Mouse (Mus musculus): ENCODE measurements around the gene Snx8. TPM values are rescaled to one million over a fixed set of nuclear protein-coding genes. Genes with fewer than 3 reads are reported as not detected.

Snx8 gene
- polyA plus RNA-seq, 1 experiment from 2014 or later = 10.7 TPM

DNA sequence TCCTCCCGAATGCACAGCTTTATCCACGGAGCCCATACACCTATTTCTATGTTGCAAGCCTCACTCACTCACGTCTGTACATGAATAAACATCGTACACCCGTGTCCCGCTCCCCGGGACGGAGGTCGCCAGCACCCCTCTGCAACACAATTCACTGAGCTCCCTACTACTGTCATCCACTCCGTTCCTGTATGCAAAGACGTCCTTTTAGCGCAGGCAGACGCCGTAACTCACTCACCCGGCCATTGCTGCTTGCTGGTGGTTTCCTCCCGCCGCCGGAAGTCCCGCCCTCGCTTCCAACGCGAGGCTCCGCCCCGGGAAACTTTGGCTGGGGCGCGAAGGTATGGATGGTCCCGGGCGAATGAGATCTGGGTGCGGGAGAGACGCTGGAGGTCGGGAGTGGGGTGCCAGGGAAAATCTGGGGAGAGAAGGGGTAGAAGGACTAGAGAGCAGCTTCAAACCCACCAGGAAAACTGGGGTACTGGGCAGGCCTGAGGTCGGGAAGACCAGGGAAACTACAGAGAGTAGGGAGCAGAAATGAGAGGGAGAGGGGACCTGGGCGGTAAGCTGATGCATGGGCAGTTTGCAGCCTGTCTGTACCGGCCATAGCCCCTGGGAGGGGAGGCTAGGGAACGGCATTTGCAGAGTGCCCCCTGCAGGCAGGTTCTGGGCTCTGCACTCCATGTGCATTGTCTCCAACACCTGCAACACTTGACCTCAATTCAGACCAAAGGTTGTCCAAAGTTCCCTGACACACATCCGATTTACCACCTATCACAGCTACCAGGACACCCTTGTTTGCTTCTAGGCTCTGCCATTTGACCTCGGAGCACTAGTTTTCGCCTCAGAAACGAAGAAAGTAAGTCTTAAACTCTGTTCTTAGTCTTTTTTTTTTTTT, 57.2 kb downstream of the Snx8 start, which contains the start of gene Mrm2:
Gene Mrm2 (minus strand): TSS at position 284 of the 898 bp plus-strand sequence.
- H3K4me1 ChIP-seq (replicated peaks; ENCODE audit: control insufficient read depth, insufficient read depth, low read length) = peaks cover 14% of the 10 kb centered on the region
- ATAC-seq (replicated peaks; ENCODE audit: low FRiP score) (peak; percentile 87), DNase-seq (ENCODE audit: low spot score) (peak; percentile 87)
- peaks cover 11% of the 10 kb centered on the region for H3K36me3 ChIP-seq (ENCODE audit: control insufficient read depth, insufficient read depth, low read length)
- H3K27ac ChIP-seq (ENCODE audit: low read depth, low read length) = peak within 1 kb of the TSS; percentile 96
- H3K27me3 ChIP-seq (replicated peaks; ENCODE audit: control insufficient read depth, insufficient read depth, low read length) = no peaks in the 10 kb centered on the region
- peak within 1 kb of the TSS; percentile 84 for H3K4me3 ChIP-seq (ENCODE audit: low read depth, low read length)
- no peaks in the 10 kb centered on the region for H3K9me3 ChIP-seq (ENCODE audit: control insufficient read depth, low read length)
- peak within 1 kb of the TSS; percentile 92 for H3K4me2 ChIP-seq
- H3K9ac ChIP-seq (ENCODE audit: low read depth, low read length) = peak within 1 kb of the TSS; percentile 95
- under 1% methylated on average over 39 of the region's 39 CpGs for WGBS

DNA sequence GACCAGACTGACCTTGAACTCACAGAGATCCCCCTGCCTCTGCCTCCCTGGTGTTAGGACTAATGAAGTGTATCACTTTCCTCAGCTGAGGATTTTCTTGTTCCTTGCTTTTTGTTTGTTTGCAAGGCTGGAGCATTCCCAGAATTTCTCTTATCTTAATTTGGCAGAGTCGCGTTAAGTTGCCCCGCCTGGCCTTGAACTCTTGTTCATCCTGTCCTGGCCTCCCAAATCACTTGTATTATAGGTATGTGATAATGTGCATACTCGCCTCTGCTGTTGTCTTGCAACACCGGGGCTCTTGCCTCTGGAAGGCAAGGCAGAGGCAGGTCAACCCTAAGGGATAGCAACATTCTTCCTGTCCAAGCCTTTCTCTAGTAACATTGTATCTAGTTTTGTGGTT, 65.0 kb downstream of the Snx8 start:
- peak overlapping the region; percentile 4; the same call in 1 of the 2 replicates for H3K4me2 ChIP-seq
- H3K27ac ChIP-seq (ENCODE audit: low read depth, low read length) = no peak overlapping the region
- no peak overlapping the region for H3K4me3 ChIP-seq (ENCODE audit: low read depth, low read length)
- H3K4me1 ChIP-seq (replicated peaks; ENCODE audit: control insufficient read depth, insufficient read depth, low read length) = peaks cover 6% of the 10 kb centered on the region
- no peak overlapping the region for H3K9ac ChIP-seq (ENCODE audit: low read depth, low read length)
- H3K27me3 ChIP-seq (replicated peaks; ENCODE audit: control insufficient read depth, insufficient read depth, low read length) = no peaks in the 10 kb centered on the region
- no peaks in the 10 kb centered on the region for H3K9me3 ChIP-seq (ENCODE audit: control insufficient read depth, low read length)
- peaks cover 6% of the 10 kb centered on the region; the same call in 1 of the 2 replicates for H3K36me3 ChIP-seq (ENCODE audit: control insufficient read depth, insufficient read depth, low read length)
- DNase-seq (ENCODE audit: low spot score) (no peak), ATAC-seq (replicated peaks; ENCODE audit: low FRiP score) (no peak)
- 70% methylated on average over 5 of the region's 5 CpGs for WGBS

DNA sequence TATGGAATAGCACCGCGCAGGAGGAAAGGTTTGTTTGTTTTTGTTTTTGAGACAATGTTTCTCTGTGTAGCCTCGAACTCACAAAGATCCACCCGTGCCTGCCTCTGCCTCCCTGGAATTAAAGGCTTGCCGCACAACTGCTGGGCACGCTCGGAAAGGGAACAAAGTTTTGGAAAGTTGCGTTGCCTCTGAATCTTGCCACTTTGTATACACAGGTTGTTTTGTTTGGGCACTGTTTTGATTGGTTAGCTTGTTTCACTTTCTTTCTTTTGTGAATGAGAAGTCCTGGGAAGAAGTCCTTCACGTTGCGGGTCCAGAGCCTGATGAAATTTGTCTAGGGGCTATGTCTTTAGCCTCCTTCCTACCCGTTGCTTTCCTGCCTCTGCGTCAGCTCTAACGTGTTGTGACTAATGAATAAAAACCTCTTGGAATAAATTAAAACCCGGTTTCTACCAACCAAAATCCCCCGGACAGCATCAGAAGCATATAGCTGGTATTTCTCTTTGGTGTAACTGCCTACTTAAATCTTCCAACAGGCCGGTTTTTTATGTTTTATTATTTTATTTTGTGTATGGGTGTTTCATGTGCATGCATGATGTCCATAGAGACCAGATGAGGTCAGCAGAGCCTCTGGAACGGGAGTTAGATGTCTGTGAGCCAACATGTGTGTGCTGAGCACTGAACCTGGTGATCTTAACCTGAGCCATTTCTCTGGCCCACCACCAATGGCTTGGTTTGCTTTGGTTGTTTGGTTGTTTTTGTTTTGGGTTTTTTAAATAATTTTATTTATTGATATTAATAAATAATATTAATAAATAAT, 67.1 kb downstream of the Snx8 start:
- H3K27me3 ChIP-seq (replicated peaks; ENCODE audit: control insufficient read depth, insufficient read depth, low read length) = no peaks in the 10 kb centered on the region
- DNase-seq (ENCODE audit: low spot score) = no peak
- no peaks in the 10 kb centered on the region for H3K9me3 ChIP-seq (ENCODE audit: control insufficient read depth, low read length)
- H3K36me3 ChIP-seq (ENCODE audit: control insufficient read depth, insufficient read depth, low read length) = peaks cover 2% of the 10 kb centered on the region; the same call in 1 of the 2 replicates
- peaks cover 6% of the 10 kb centered on the region for H3K4me1 ChIP-seq (replicated peaks; ENCODE audit: control insufficient read depth, insufficient read depth, low read length)
- peak overlapping the region; percentile 86 for H3K4me3 ChIP-seq (ENCODE audit: low read depth, low read length)
- H3K9ac ChIP-seq (ENCODE audit: low read depth, low read length) = peak overlapping the region; percentile 93
- WGBS = 2% methylated on average over 17 of the region's 17 CpGs
- peak; percentile 37; the same call in 1 of the 2 replicates for ATAC-seq (replicated peaks; ENCODE audit: low FRiP score)
- peak overlapping the region; percentile 74 for H3K4me2 ChIP-seq
- H3K27ac ChIP-seq (ENCODE audit: low read depth, low read length) = peak overlapping the region; percentile 78

DNA sequence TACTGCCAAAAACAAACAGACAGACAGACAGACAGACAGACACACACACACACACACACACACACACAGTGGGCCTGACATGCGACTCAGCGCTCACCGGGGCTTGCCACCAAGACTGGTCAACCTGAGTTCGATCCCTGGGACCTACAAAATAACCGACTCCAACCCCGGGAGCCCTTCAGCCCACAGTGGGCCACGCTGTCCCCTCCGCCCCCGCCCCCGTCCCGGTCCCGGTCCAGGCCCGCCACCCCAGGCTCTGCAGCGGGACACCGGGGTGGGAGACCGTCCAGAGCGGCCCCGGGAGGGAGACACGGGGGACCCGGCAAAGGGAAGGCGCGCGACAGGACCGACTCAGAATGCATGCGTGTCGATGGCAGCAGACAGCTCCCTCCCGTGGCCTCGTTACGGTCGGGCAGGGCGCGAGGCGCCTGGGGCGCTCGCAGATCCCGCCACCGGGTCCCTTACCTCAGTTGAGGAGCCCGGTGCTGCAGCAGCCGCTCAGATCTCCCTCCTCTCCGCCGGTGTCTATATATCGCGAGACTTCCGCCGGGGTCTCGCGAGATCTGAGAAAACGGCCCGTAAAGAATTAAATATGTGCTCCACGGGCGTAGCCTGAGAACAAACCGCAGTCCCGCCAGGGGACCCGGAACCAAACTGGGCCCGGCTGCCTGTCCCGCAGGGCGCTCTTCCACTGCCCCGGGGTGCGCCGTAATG, 67.9 kb downstream of the Snx8 start, which contains the start of the genes Mad1l1 and Nudt1:
Gene Mad1l1 (minus strand): TSS at position 511 of the 714 bp plus-strand sequence.
Gene Nudt1 (plus strand): TSS at position 615 of the 714 bp plus-strand sequence.
- H3K4me1 ChIP-seq (replicated peaks; ENCODE audit: control insufficient read depth, insufficient read depth, low read length) = peaks cover 6% of the 10 kb centered on the region
- peak within 1 kb of the TSS; percentile 86 for H3K4me3 ChIP-seq (ENCODE audit: low read depth, low read length)
- ATAC-seq (replicated peaks; ENCODE audit: low FRiP score) = peak; percentile 94
- H3K27ac ChIP-seq (ENCODE audit: low read depth, low read length) = peak within 1 kb of the TSS; percentile 78
- H3K4me2 ChIP-seq = peak within 1 kb of the TSS; percentile 74
- no peaks in the 10 kb centered on the region for H3K36me3 ChIP-seq (ENCODE audit: control insufficient read depth, insufficient read depth, low read length)
- no peaks in the 10 kb centered on the region for H3K27me3 ChIP-seq (replicated peaks; ENCODE audit: control insufficient read depth, insufficient read depth, low read length)
- DNase-seq (ENCODE audit: low spot score) = peak; percentile 91
- no peaks in the 10 kb centered on the region for H3K9me3 ChIP-seq (ENCODE audit: control insufficient read depth, low read length)
- peak within 1 kb of the TSS; percentile 93 for H3K9ac ChIP-seq (ENCODE audit: low read depth, low read length)
- WGBS = 1% methylated on average over 59 of the region's 60 CpGs

DNA sequence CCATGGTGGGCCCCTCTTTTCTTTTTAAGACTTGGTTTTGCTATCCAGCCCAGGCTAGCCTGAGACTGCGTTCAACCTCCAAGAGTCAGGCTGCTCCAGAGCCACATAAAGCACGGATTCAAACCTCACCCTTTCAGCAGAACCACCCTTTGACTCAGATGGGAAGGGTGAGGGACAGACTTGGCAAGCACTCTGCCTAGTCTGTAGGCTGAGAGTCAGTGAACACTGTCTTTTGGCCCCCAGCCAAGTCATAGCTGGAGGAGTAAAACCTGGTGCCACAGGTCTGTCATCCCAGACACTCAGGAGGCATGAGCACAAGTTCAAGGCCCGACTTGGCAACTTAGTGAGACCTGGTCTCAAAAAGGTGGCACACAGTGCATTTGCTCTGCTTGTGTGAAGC, 72.3 kb downstream of the Snx8 start:
- Histone ChIP-seq H3K4me1 (replicated peaks; ENCODE audit: control insufficient read depth, insufficient read depth, low read length) (peaks cover 3% of the 10 kb centered on the region; the same call in 1 of the 2 replicates), H3K9ac (ENCODE audit: low read depth, low read length) (no peak overlapping the region), H3K4me2 (no peak overlapping the region), H3K36me3 (ENCODE audit: control insufficient read depth, insufficient read depth, low read length) (peaks cover 10% of the 10 kb centered on the region), H3K27ac (ENCODE audit: low read depth, low read length) (no peak overlapping the region), H3K4me3 (ENCODE audit: low read depth, low read length) (no peak overlapping the region), H3K9me3 (ENCODE audit: control insufficient read depth, low read length) (no peaks in the 10 kb centered on the region), H3K27me3 (replicated peaks; ENCODE audit: control insufficient read depth, insufficient read depth, low read length) (no peaks in the 10 kb centered on the region)
- ATAC-seq (replicated peaks; ENCODE audit: low FRiP score) (no peak), DNase-seq (ENCODE audit: low spot score) (no peak)
- 89% methylated on average over 3 of the region's 3 CpGs for WGBS

DNA sequence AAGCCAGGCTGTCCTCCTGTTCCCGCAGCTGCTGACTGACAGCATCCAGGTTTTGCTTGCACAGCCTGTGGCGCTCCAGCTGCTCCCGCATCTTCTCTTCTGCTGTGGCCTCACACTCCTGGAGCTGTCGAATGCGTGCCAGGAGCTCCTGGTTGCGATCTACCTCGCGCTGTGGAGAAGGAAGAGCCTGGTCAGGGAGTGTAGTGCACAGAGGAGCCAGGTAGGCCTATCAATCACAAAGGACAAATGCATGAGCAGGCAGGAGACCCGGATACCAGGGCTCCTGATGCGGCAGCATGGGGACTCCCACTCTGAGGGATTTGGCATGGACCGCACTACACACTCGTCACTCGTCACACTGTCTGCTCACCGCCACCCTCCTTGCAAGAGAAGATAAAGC, 81.5 kb downstream of the Snx8 start:
- H3K9ac ChIP-seq (ENCODE audit: low read depth, low read length) = no peak overlapping the region
- H3K36me3 ChIP-seq (ENCODE audit: control insufficient read depth, insufficient read depth, low read length) = peaks cover 21% of the 10 kb centered on the region
- ATAC-seq (replicated peaks; ENCODE audit: low FRiP score) (no peak), DNase-seq (ENCODE audit: low spot score) (no peak)
- H3K4me2 ChIP-seq = no peak overlapping the region
- no peak overlapping the region for H3K4me3 ChIP-seq (ENCODE audit: low read depth, low read length)
- H3K9me3 ChIP-seq (ENCODE audit: control insufficient read depth, low read length) = no peaks in the 10 kb centered on the region
- 94% methylated on average over 14 of the region's 14 CpGs for WGBS
- no peaks in the 10 kb centered on the region for H3K4me1 ChIP-seq (replicated peaks; ENCODE audit: control insufficient read depth, insufficient read depth, low read length)
- H3K27ac ChIP-seq (ENCODE audit: low read depth, low read length) = no peak overlapping the region
- H3K27me3 ChIP-seq (replicated peaks; ENCODE audit: control insufficient read depth, insufficient read depth, low read length) = no peaks in the 10 kb centered on the region

DNA sequence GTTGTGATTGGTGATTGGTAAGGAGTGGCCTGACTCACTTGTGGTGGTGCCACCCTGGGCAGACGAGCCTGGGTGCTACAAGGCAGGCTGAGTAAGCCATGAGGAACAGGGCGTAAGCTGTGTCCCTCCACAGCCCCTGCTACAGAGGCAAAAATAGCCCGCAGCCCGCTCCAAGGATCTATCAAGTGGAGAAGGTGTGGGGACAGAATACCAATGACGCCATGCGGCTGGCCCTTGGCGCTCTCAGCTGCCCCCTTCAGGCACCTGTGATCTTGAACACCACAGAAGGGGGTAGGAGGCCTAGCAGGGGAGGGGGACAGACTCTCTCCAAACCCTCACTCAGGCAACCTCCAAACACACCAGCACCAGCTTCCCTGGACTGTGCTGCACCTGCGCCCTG, 83.0 kb downstream of the Snx8 start:
- H3K9ac ChIP-seq (ENCODE audit: low read depth, low read length) = no peak overlapping the region
- H3K27ac ChIP-seq (ENCODE audit: low read depth, low read length) = no peak overlapping the region
- H3K4me3 ChIP-seq (ENCODE audit: low read depth, low read length) = no peak overlapping the region
- ATAC-seq (replicated peaks; ENCODE audit: low FRiP score) = no peak
- WGBS = 90% methylated on average over 8 of the region's 8 CpGs
- H3K4me2 ChIP-seq = no peak overlapping the region
- no peaks in the 10 kb centered on the region for H3K27me3 ChIP-seq (replicated peaks; ENCODE audit: control insufficient read depth, insufficient read depth, low read length)
- no peaks in the 10 kb centered on the region for H3K9me3 ChIP-seq (ENCODE audit: control insufficient read depth, low read length)
- H3K36me3 ChIP-seq (ENCODE audit: control insufficient read depth, insufficient read depth, low read length) = peaks cover 30% of the 10 kb centered on the region
- no peaks in the 10 kb centered on the region for H3K4me1 ChIP-seq (replicated peaks; ENCODE audit: control insufficient read depth, insufficient read depth, low read length)
- DNase-seq (ENCODE audit: low spot score) = no peak

DNA sequence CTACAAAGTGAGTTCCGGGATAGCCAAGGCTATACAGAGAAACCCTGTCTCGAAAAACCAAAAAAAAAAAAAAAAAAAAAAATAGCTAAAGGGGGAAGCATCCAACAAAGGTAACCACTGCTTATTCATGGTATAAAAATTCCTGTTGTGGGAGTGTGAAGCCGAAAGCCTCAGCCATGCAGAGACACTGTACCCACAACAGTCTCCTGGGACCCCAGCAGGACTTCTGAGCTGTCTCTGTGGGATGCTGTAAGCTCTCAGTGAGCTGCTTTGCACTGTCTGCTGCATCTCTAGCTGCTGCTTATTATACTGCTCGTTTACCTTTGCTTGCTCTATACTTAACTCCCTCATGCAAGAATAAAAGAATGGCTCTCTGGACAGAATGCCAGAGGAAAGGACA, 90.8 kb downstream of the Snx8 start:
- H3K4me2 ChIP-seq = no peak overlapping the region
- H3K9me3 ChIP-seq (ENCODE audit: control insufficient read depth, low read length) = no peaks in the 10 kb centered on the region
- no peak for DNase-seq (ENCODE audit: low spot score)
- no peak overlapping the region for H3K27ac ChIP-seq (ENCODE audit: low read depth, low read length)
- H3K4me1 ChIP-seq (replicated peaks; ENCODE audit: control insufficient read depth, insufficient read depth, low read length) = no peaks in the 10 kb centered on the region
- H3K4me3 ChIP-seq (ENCODE audit: low read depth, low read length) = no peak overlapping the region
- H3K9ac ChIP-seq (ENCODE audit: low read depth, low read length) = no peak overlapping the region
- 89% methylated on average over 4 of the region's 4 CpGs for WGBS
- H3K36me3 ChIP-seq (ENCODE audit: control insufficient read depth, insufficient read depth, low read length) = peaks cover 38% of the 10 kb centered on the region
- H3K27me3 ChIP-seq (replicated peaks; ENCODE audit: control insufficient read depth, insufficient read depth, low read length) = no peaks in the 10 kb centered on the region
- ATAC-seq (replicated peaks; ENCODE audit: low FRiP score) = no peak

All from liver, embryonic 11.5 days (tissue).